ENCODE assay signal across 8 mouse cellular contexts in the genomic region with DNA sequence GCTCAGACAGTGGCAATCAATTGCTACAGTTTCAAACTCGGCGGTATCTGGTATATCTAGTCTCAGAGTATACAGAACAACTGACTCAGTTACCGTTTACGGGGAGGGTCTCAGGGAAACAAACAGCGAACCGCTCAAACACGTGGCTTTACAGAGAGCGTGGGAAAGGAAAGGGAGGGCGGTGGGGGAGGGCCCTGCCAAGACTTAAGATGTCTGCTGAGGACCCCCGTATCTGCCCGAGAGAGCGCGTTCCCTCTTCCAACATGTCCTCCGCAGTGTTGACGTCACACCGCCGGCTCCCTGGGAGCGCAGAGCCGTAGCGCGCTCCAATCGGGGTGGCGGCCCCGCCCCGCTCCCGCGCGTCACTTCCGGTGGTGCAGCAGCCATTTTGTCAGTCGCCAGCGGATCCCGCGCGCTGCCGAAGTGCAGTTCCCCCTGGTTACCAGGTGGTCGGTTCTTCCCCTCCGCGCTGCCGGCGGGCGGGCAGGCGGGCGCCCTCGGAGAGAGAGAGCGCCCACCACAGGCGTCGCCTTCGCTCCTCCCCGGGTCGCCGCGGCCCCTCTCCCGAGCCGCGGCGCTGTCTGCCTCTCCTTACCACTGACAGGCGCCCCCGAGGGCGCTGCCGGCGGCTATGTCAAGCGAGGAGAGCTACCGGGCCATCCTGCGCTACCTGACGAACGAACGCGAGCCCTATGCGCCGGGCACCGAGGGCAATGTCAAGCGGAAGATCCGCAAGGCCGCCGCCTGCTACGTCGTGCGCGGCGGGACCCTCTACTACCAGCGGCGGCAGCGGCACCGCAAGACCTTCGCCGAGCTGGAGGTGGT. TPM values are rescaled to one million over a fixed set of nuclear protein-coding genes. Genes with fewer than 3 reads are reported as not detected.
A peak's percentile ranks its signal among the peaks of the same experiment; 100 is the strongest.
DNase-seq lines count a peak whose midpoint lies in the region; ATAC-seq and TF ChIP-seq lines count a peak whose summit lies in the region.

A gene (plus strand): TSS at position 453 of the 825 bp plus-strand sequence.

- peak within 1 kb of the TSS; percentile 82 for H3K4me2 ChIP-seq in CH12.LX (ENCODE audit: insufficient read depth, low read depth, poor library complexity, severe bottlenecking)
- peak within 1 kb of the TSS; percentile 60 for H3K4me2 ChIP-seq in forebrain, embryonic 11.5 days (ENCODE audit: low read depth, low read length, severe bottlenecking)
- H3K4me2 ChIP-seq in heart, embryonic 16.5 days (ENCODE audit: low read depth, low read length) = peak within 1 kb of the TSS; percentile 82
- H3K4me2 ChIP-seq in liver, embryonic 15.5 days = peak within 1 kb of the TSS; percentile 95
- peak within 1 kb of the TSS; percentile 80 for H3K4me2 ChIP-seq in neural tube, embryonic 12.5 days (replicated peaks)

- H3K36me3 ChIP-seq in CH12.LX (replicated peaks in 1 of 2; ENCODE audit: control insufficient read depth in 1 of 2, insufficient read depth in 1 of 2, low read length in 1 of 2) = peaks cover 28 to 59% of the 10 kb centered on the region in 2 experiments
- H3K36me3 ChIP-seq in forebrain, embryonic 11.5 days (ENCODE audit: control insufficient read depth, insufficient read depth, low read length) = peaks cover 14% of the 10 kb centered on the region; the same call in 1 of the 2 replicates
- peaks cover 27% of the 10 kb centered on the region for H3K36me3 ChIP-seq in heart, embryonic 16.5 days (ENCODE audit: control insufficient read depth, insufficient read depth)
- peaks cover 54% of the 10 kb centered on the region for H3K36me3 ChIP-seq in liver, embryonic 15.5 days (replicated peaks)
- H3K36me3 ChIP-seq in neural tube, embryonic 12.5 days = peaks cover 35% of the 10 kb centered on the region

- H3K4me3 ChIP-seq in CH12.LX (replicated peaks in 1 of 3; ENCODE audit: low read depth in 2 of 3, low read length in 2 of 3, poor library complexity in 1 of 3) = peak within 1 kb of the TSS; percentile 78 to 99 (median 98)
- H3K4me3 ChIP-seq in forebrain, embryonic 11.5 days (ENCODE audit: low read depth, low read length) = peak within 1 kb of the TSS; percentile 99
- H3K4me3 ChIP-seq in heart, embryonic 16.5 days (ENCODE audit: low read length) = peak within 1 kb of the TSS; percentile 100
- H3K4me3 ChIP-seq in liver, embryonic 15.5 days (replicated peaks) = peak within 1 kb of the TSS; percentile 98
- H3K4me3 ChIP-seq in neural tube, embryonic 12.5 days = peak within 1 kb of the TSS; percentile 96

- TF ChIP-seq POLR2A in CH12.LX (IDR thresholded peaks at IDR 0.05; ENCODE audit: low read depth, low read length) = peak; percentile 81; the same call in 1 of the 2 replicates

- under 1% methylated on average over 78 of the region's 86 CpGs for WGBS in forebrain, embryonic 11.5 days
- under 1% methylated on average over 74 of the region's 86 CpGs for WGBS in heart, embryonic 16.5 days
- WGBS in liver, embryonic 15.5 days (ENCODE audit: insufficient replicate concordance) = under 1% methylated on average over 77 of the region's 86 CpGs
- WGBS in neural tube, embryonic 12.5 days = under 1% methylated on average over 86 of the region's 86 CpGs

- peak within 1 kb of the TSS; percentile 91 for H3K9ac ChIP-seq in CH12.LX (ENCODE audit: insufficient read depth, low read depth)
- peak within 1 kb of the TSS; percentile 87 for H3K9ac ChIP-seq in forebrain, embryonic 11.5 days (ENCODE audit: low read length)
- H3K9ac ChIP-seq in heart, embryonic 16.5 days (ENCODE audit: low read length) = peak within 1 kb of the TSS; percentile 91
- H3K9ac ChIP-seq in liver, embryonic 15.5 days = peak within 1 kb of the TSS; percentile 97
- H3K9ac ChIP-seq in neural tube, embryonic 12.5 days = peak within 1 kb of the TSS; percentile 93

- H3K27me3 ChIP-seq in CH12.LX (replicated peaks) = no peaks in the 10 kb centered on the region
- no peaks in the 10 kb centered on the region for H3K27me3 ChIP-seq in forebrain, embryonic 11.5 days (ENCODE audit: control insufficient read depth, insufficient read depth, low read length)
- H3K27me3 ChIP-seq in heart, embryonic 16.5 days (ENCODE audit: control insufficient read depth, insufficient read depth, low read length) = no peaks in the 10 kb centered on the region
- H3K27me3 ChIP-seq in liver, embryonic 15.5 days = no peaks in the 10 kb centered on the region
- no peaks in the 10 kb centered on the region for H3K27me3 ChIP-seq in neural tube, embryonic 12.5 days (replicated peaks)

- no peak for TF ChIP-seq CTCF in CH12.LX (conservative IDR thresholded peaks at IDR 0.05 in 1 of 2, IDR thresholded peaks at IDR 0.05 in 1 of 2; ENCODE audit: low read depth in 2 of 2, low read length in 2 of 2)

- ATAC-seq in forebrain, embryonic 11.5 days (replicated peaks; ENCODE audit: low FRiP score) = peak; percentile 98
- ATAC-seq in heart, embryonic 16.5 days (replicated peaks; ENCODE audit: extremely low read depth, insufficient read depth, low FRiP score) = peak; percentile 94
- ATAC-seq in liver, embryonic 15.5 days (ENCODE audit: insufficient read depth) = peak; percentile 88
- peak; percentile 99 for ATAC-seq in neural tube, embryonic 12.5 days (ENCODE audit: low FRiP score, low read depth)

- peaks cover 82% of the 10 kb centered on the region for H3K79me2 ChIP-seq in CH12.LX (replicated peaks; ENCODE audit: control insufficient read depth, extremely low read depth, insufficient read depth, poor library complexity, severe bottlenecking)

- DNase-seq in CH12.LX (ENCODE audit: extremely low read depth) = peak; percentile 100
- peak; percentile 98 for DNase-seq in c-Kit-positive CD71-positive TER-119-negative erythroid progenitor cells, embryonic 14.5 days (ENCODE audit: low read depth)
- peak; percentile 100 for DNase-seq in forebrain, embryonic 11.5 days (ENCODE audit: low spot score)
- peak; percentile 99 to 100 for DNase-seq in kidney, postnatal 36 days
- DNase-seq in telencephalon, adult 2 months (ENCODE audit: low read depth, low spot score) = peak; percentile 98

- dilution Hi-C loops in CH12.LX (cut with MboI; ENCODE audit: extremely low pct_ligation_motif_present, extremely low pct_unique_long_range_greater_than_20kb, low sequenced_read_pairs) = no loop called here

- TF ChIP-seq RAD21 in CH12.LX (IDR thresholded peaks at IDR 0.05; ENCODE audit: low read depth, low read length) = no peak

- H3K9me3 ChIP-seq in CH12.LX (replicated peaks; ENCODE audit: low read length) = no peaks in the 10 kb centered on the region
- H3K9me3 ChIP-seq in forebrain, embryonic 11.5 days (ENCODE audit: control insufficient read depth, low read length) = no peaks in the 10 kb centered on the region
- H3K9me3 ChIP-seq in heart, embryonic 16.5 days (replicated peaks; ENCODE audit: control insufficient read depth, low read length) = no peaks in the 10 kb centered on the region
- no peaks in the 10 kb centered on the region for H3K9me3 ChIP-seq in liver, embryonic 15.5 days (replicated peaks)
- no peaks in the 10 kb centered on the region for H3K9me3 ChIP-seq in neural tube, embryonic 12.5 days

- H3K27ac ChIP-seq in CH12.LX (ENCODE audit: insufficient read depth, low read depth) = peak within 1 kb of the TSS; percentile 83
- H3K27ac ChIP-seq in forebrain, embryonic 11.5 days (ENCODE audit: low read depth, low read length) = peak within 1 kb of the TSS; percentile 77
- H3K27ac ChIP-seq in heart, embryonic 16.5 days (ENCODE audit: low read length) = peak within 1 kb of the TSS; percentile 91
- H3K27ac ChIP-seq in liver, embryonic 15.5 days (replicated peaks) = peak within 1 kb of the TSS; percentile 94
- peak within 1 kb of the TSS; percentile 70 for H3K27ac ChIP-seq in neural tube, embryonic 12.5 days

- peaks cover 3 to 55% of the 10 kb centered on the region in 2 experiments for H3K4me1 ChIP-seq in CH12.LX (ENCODE audit: control insufficient read depth in 1 of 2, insufficient read depth in 2 of 2)
- H3K4me1 ChIP-seq in forebrain, embryonic 11.5 days (replicated peaks; ENCODE audit: control insufficient read depth, insufficient read depth, low read length) = peaks cover 10% of the 10 kb centered on the region; the same call in 1 of the 2 replicates
- peaks cover 16% of the 10 kb centered on the region for H3K4me1 ChIP-seq in heart, embryonic 16.5 days (ENCODE audit: control insufficient read depth, insufficient read depth, low read length)
- H3K4me1 ChIP-seq in liver, embryonic 15.5 days (replicated peaks) = peaks cover 39% of the 10 kb centered on the region
- H3K4me1 ChIP-seq in neural tube, embryonic 12.5 days = peaks cover 10% of the 10 kb centered on the region

- no peak for TF ChIP-seq EP300 in CH12.LX (IDR thresholded peaks at IDR 0.05; ENCODE audit: low read length)

- in situ Hi-C loops in CH12.LX (cut with MboI; ENCODE audit: low pct_ligation_motif_present, low pct_unique_long_range_greater_than_20kb, low sequenced_read_pairs) = loop anchor here (10.0 kb wide), 1 partner anchor 91 kb away; no protein-coding TSS in a partner anchor

TF ChIP-seq in CH12.LX, 34 proteins besides CTCF, POLR2A, EP300 and RAD21 (continues in another document):
- TF ChIP-seq NRF1 (IDR thresholded peaks at IDR 0.05; ENCODE audit: low read depth, low read length) (peak; percentile 86), RCOR1 (conservative IDR thresholded peaks at IDR 0.05; ENCODE audit: low read depth, low read length) (peak; percentile 74; the same call in 1 of the 2 replicates), JUN (IDR thresholded peaks at IDR 0.05; ENCODE audit: insufficient read depth, low read depth, low read length) (no peak), USF2 (conservative IDR thresholded peaks at IDR 0.05; ENCODE audit: low read depth, low read length) (no peak), JUND (conservative IDR thresholded peaks at IDR 0.05; ENCODE audit: low read depth, low read length) (no peak; the same call in 1 of the 2 replicates), NELFE (IDR thresholded peaks at IDR 0.05; ENCODE audit: low read depth, low read length) (peak; percentile 81), POLR2AphosphoS2 (IDR thresholded peaks at IDR 0.05; ENCODE audit: low read depth, low read length) (peak; percentile 97), PAX5 (IDR thresholded peaks at IDR 0.05; ENCODE audit: low read length) (no peak), E2F4 (IDR thresholded peaks at IDR 0.05; ENCODE audit: insufficient replicate concordance, low read depth, low read length) (peak; percentile 37; the same call in 1 of the 2 replicates), ZNF384 (IDR thresholded peaks at IDR 0.05; ENCODE audit: low read depth, low read length) (peak; percentile 31; the same call in 1 of the 2 replicates), ELF1 (IDR thresholded peaks at IDR 0.05; ENCODE audit: low read depth, low read length) (peak; percentile 83)

RNA-seq across cellular contexts. Expression of the gene that starts here (rescaled TPM):
- total RNA-seq in CH12.LX (2012; rRNA removed) (21.4 and 25.6 TPM in 2 replicates), CH12.LX (2014; rRNA removed) (33.0 and 35.5 TPM in 2 replicates)
- polyA plus RNA-seq in CH12.LX (2012; ENCODE audit: insufficient read length, low read depth) = 17.7 and 19.8 TPM in 2 replicates
- 19.1 and 21.7 TPM in 2 replicates for polyA plus RNA-seq in forebrain, embryonic 11.5 days (2014; fragmentation: Nextera tagmentation; extraction: Ambion mirVana)
- polyA plus RNA-seq in heart, embryonic 16.5 days (2015; fragmentation: Nextera tagmentation; extraction: Ambion mirVana) = 11.1 and 13.8 TPM in 2 replicates
- polyA plus RNA-seq in liver, embryonic 15.5 days (2015; fragmentation: Nextera tagmentation; extraction: Ambion mirVana) = 8.7 and 10.1 TPM in 2 replicates
- 18.4 and 19.1 TPM in 2 replicates for polyA plus RNA-seq in neural tube, embryonic 12.5 days (2016; fragmentation: Nextera tagmentation; extraction: Ambion mirVana)

Comparison
In these comparisons a context has a peak if more than half of its experiments do, and no peak if none do; other contexts are left out.
1. Peak in every context shown above with its lines: DNase-seq, ATAC-seq, H3K4me3 ChIP-seq and H3K27ac ChIP-seq.